Mouse (Mus musculus) cerebellum, adult 11 months (tissue): ENCODE data around the gene Smok3b.
A peak's percentile ranks its signal among the peaks of the same experiment; 100 is the strongest.
"Not testable (repeated sequence)": the region's sequence is repeated elsewhere in the genome, so short reads cannot be mapped to it uniquely, and the experiment has no call there.

Experiments used
- DNase-seq: peaks from one replicate; pipeline ENCODE4 v3.0.0; 2022

The Smok3b gene

GRCm38 (mm10) chr5:138020961-138021479 lies at the start of gene Smok3b, which contains the start of gene Smok3a:
Gene Smok3b, plus strand, starts transcription at chr5:138021429.
Gene Smok3a, plus strand, starts transcription at chr5:138021261.
- DNase-seq = not testable (repeated sequence)

GRCm38 (mm10) chr5:137973161-137973560 lies 48.1 kb upstream of the Smok3b start:
- no peak for DNase-seq

- no peak for DNase-seq
Measured at GRCm38 (mm10) chr5:137973738-137974137, 47.5 kb upstream of the Smok3b start.

GRCm38 (mm10) chr5:137974724-137975123 lies 46.5 kb upstream of the Smok3b start:
- no peak for DNase-seq

DNA sequence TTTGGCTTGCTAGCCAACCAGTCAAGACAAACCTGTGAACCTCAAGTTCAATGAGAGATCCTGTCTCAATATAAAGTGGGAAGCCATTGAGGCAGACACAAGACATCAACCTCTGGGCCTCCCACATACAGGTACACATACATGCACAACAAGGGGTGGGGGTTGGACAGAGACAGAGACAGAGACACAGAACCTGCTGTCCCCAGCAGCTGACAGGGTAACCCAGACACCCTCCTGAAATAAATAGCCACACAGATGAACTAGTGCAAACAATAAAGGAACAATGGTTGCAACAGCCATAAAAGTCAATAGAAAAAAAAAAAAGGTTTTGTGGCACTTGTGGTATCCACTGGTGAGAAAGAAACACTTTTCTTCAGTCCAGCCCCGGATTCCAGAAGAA lies 45.8 kb upstream of the Smok3b start:
- DNase-seq = no peak

DNA sequence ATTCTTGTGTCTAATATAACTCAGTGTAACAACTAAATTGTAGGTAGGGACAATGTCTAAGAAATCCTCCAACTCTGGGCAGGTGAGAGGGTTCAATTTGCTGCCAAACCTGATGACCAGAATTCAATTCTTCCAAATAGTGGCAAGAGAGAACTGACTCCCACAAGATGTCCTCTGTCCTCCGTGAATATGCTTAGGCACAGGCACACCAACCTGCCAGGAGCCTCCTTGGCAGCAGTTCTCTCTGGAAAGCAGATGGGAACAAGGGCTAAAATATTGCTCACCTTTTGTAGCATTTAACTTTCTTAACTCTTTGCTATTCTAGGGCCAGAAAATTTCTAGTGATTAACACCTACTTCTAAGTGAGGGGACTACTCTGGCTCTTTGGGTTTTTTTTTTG lies 43.9 kb upstream of the Smok3b start:
- no peak for DNase-seq

GRCm38 (mm10) chr5:137979081-137979480 lies 42.1 kb upstream of the Smok3b start:
- DNase-seq = no peak

DNA sequence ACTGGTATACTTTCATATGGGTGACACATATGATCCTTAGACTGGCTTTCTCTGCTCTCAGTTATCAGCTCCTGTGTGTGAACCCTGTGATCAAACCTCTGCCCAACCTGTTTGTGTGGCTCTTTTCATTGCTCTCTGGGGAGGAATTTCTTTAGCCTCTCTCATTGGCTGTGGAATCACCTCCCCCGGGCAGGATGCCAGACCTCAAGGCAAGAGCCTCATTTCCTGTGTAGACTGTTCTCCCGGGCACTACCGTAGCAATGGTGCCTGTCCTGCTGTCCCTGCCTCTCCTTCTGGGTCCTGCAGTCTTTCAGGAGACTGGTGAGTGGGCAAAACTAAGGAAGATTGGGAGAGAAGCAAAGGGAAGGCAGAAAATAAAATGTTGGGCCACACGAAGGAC lies 39.9 kb upstream of the Smok3b start, which contains the start of gene Azgp1:
Azgp1 (plus strand) TSS at position 221 of the 400 bp plus-strand sequence.
- no peak for DNase-seq

DNA sequence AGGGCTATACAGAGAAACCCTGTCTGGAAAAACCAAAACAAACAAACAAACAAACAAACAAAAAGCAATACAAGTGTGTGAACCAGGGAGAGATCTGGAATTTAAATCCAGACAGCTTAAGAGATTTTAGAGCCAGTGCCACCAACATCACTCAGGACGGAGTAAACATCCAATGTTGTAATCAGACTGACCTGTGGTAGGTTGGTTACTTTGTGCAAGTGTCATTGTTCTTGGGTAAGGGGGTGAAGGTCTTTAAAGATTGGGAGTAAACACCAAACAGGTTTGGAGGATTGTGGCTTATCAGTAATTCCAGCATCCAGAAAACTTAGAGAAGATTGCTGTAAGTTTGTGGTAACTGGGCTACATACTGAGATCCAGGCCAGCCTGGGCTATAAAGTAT lies 34.9 kb upstream of the Smok3b start:
- DNase-seq = no peak

DNA sequence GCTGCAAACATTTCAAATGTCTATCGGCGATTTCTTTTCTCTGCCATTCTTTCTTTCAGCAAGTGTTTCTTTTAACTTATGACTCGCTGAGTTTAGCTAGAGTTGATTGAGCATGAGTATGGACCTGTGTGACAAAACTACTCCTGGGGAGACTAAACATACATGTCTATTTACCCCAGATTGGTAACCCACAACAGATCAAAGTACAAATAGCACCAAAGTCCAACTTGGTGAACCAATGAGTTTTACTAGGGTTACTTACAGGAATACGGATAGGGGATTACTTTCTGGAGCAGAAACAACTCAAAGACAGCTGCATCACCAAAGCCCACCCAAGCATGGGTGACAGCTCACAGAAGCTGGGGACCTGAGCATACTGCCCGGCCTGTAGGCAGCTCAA lies 11.8 kb upstream of the Smok3b start:
- DNase-seq = no peak

DNA sequence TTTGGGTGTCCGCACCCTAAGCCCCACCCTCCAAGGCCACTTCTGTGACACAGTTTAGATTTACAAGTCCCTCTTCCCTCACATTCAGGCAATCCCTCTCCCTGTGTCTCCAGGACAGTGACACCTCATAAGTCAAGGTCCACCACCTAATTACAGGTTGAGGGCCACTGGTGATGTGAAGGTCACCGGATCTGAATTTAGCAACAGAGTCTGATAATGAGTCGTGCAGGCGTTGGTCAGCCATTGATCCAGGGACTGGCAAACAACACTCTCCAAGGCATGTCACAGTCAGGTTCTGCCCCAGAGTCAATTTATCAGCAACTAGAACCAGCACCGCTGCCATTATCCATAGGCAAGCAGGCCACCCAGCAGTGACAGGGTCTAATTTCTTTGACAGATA lies 8.8 kb upstream of the Smok3b start:
- DNase-seq = no peak

- DNase-seq = no peak
Measured at GRCm38 (mm10) chr5:138016530-138016929, 4.7 kb upstream of the Smok3b start.

DNA sequence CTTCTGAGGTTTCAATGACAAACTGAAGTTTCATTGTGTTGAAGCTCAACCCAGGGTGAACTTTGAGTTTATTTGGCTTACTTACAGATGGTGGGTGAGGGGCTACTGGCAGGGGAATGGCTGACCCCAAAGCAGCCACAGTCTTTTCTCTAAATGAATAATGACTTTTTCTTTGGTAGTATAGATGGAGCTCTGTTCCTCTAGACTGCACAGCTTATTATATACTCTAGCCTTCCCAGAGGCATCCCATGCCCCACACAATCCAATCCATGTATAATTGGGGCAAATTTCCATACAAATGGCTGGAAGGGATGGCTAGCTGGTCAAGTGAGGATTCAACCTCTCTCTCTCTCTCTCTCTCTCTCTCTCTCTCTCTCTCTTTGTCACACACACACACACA lies 4.2 kb upstream of the Smok3b start:
- no peak for DNase-seq

- not testable (repeated sequence) for DNase-seq
Measured at GRCm38 (mm10) chr5:138019577-138019976, 1.7 kb upstream of the Smok3b start.

DNA sequence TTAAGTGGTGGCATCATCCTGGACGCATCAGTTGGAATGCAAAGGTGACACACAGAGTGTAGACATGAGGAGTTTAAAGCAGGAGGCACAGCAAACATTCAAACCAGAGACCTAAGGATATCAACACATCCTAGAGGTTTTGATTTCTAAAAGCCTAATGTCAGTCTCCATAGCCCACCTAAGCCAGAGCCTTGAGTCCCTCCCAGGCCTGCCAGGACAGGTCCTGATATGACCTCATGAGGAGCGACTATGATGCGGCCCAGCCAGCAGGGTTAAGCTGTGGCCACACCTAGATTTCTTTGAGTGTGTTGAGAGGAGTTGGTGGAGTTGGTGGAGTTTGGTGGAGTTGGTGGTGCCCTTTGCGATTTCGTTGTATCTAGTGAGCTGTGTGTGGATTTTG lies 31.7 kb downstream of the Smok3b start, which contains the start of gene Smok3c:
Smok3c (plus strand) TSS at position 301 of the 400 bp plus-strand sequence.
- DNase-seq = not testable (repeated sequence)

GRCm38 (mm10) chr5:138073803-138074202 lies 52.6 kb downstream of the Smok3b start:
- no peak for DNase-seq

- DNase-seq = no peak
Measured at GRCm38 (mm10) chr5:138075684-138076083, 54.5 kb downstream of the Smok3b start.

- DNase-seq = no peak
Measured at GRCm38 (mm10) chr5:138076148-138076547, 54.9 kb downstream of the Smok3b start.

GRCm38 (mm10) chr5:138080456-138080855 lies 59.2 kb downstream of the Smok3b start:
- no peak for DNase-seq

DNA sequence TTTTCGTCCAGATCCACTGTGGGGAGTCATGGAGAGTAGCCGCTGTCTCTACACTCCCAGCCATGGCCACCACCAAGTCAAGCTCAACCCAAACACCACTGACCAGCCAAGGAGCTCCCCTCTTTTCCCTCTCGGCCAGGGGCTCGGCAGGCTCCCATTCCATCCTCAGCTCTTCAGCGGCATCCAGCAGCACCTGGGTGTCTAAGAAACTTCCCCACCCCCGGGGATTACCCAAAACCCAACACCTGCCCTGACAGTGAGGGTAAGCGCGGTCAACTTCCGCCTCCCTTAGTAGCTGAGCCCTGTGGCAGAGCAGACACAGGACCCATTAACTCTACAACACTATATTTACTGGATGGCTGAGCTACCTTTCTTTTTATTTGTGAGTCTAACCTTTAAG lies 60.2 kb downstream of the Smok3b start:
- no peak for DNase-seq

DNA sequence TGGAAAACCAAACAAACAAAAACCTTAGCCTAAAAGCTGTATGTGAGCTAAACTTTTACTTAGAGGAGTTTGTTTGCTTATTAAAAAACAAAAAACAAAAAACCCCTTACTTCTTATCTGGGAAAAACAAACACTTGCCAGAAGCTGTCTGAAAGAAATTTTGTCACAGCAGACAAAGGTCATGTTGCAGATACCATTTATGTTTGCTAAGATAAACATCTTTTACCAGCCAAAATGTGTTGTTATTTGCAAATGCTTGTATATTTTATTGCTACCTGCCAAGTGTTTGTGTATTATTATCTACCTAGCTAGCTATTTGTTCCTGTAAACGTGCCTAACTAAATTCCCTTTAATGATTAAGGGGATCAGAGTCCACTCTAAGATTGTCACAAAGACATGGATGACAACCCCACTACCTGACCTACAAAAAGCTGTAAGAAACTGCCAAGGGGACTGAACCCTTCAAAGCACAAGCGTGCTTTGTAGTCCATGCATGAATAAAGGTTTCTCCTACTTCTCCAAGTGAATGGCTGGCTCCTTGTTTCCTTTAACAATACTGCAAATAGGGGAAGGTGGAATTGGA lies 62.2 kb downstream of the Smok3b start:
- DNase-seq = no peak

- no peak for DNase-seq
Measured at GRCm38 (mm10) chr5:138083936-138084335, 62.7 kb downstream of the Smok3b start.

- no peak for DNase-seq
Measured at GRCm38 (mm10) chr5:138084507-138084906, 63.3 kb downstream of the Smok3b start.

- DNase-seq = peak; percentile 71
Measured at GRCm38 (mm10) chr5:138084996-138085395, 63.8 kb downstream of the Smok3b start, which contains the start of gene Zkscan1. Gene Zkscan1, plus strand, starts transcription at chr5:138085084.

DNA sequence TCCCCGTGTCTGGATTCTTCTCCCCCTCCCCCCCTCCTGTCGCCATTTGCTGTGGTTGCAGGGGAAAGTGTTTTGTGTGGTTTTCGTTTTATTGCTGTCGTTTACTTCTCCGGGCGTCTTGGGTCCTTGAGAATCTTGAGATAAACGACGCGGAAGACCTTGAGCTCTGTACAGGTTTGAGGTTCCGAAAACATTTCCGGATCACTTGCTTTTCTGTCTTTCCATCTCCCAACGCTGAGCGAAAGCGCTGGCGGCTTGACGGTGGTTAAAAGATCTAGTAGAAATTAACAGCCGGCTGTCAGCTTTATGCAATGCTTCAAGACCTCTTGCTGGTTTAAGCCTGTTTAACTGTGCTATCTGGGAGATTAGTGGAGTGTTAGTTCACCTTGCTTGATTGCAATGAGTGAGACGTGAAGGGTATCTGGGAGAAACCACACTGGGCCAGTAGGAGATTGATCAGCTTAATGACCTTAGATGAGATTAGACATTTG lies 64.2 kb downstream of the Smok3b start:
- DNase-seq = no peak
